Mouse (Mus musculus) heart, embryonic 13.5 days (tissue): ENCODE results near the gene Enc1. TPM values are rescaled to one million over a fixed set of nuclear protein-coding genes. Genes with fewer than 3 reads are reported as not detected.
"Not testable (repeated sequence)": the region's sequence is repeated elsewhere in the genome, so short reads cannot be mapped to it uniquely, and the experiment has no call there.

Experiments used
- ATAC-seq: fragments of 200-750 bp; cut with Nextera tagmentation; 2 replicates; pipeline ENCODE4 v1.8.0; 2017; ENCODE audit warnings: moderate TSS enrichment; ENCODE audit not compliant: insufficient number of reproducible peaks, low FRiP score, low TSS enrichment; ENCODE audit errors: extremely low read depth
- H3K27ac ChIP-seq: fragments of 300-500 bp; sonication (generic); replicated peaks from 2 replicates; pipeline ENCODE4 v1.5.1; 2015; ENCODE audit warnings: moderate library complexity, mild to moderate bottlenecking, inconsistent platforms
- H3K27me3 ChIP-seq: fragments of 300-500 bp; sonication (generic); replicated peaks from 2 replicates; pipeline ENCODE4 v1.6.1; 2015; ENCODE audit warnings: mild to moderate bottlenecking, inconsistent platforms
- H3K36me3 ChIP-seq: fragments of 300-500 bp; sonication (generic); 2 replicates; pipeline ENCODE4 v1.6.1; 2015; ENCODE audit warnings: mild to moderate bottlenecking, inconsistent platforms
- H3K4me1 ChIP-seq: fragments of 300-500 bp; sonication (generic); 2 replicates; pipeline ENCODE4 v1.6.1; 2015; ENCODE audit warnings: inconsistent platforms
- H3K4me2 ChIP-seq: fragments of 300-500 bp; sonication (generic); 2 replicates; pipeline ENCODE4 v1.6.1; 2015; ENCODE audit warnings: inconsistent platforms, mild to moderate bottlenecking, moderate library complexity
- H3K4me3 ChIP-seq: fragments of 300-500 bp; sonication (generic); 2 replicates; pipeline ENCODE4 v1.5.1; 2015; ENCODE audit warnings: moderate library complexity, mild to moderate bottlenecking, inconsistent platforms
- H3K9ac ChIP-seq: fragments of 300-500 bp; sonication (generic); 2 replicates; pipeline ENCODE4 v1.6.1; 2015; ENCODE audit warnings: inconsistent platforms, mild to moderate bottlenecking, moderate library complexity
- H3K9me3 ChIP-seq: fragments of 300-500 bp; sonication (generic); 2 replicates; pipeline ENCODE4 v1.6.1; 2016; ENCODE audit warnings: inconsistent platforms
- WGBS: fragments of 180-500 bp; shearing (Covaris S2); methylation state at CpG from one replicate; pipeline ENCODE4 v1.1.7; 2015; ENCODE audit warnings: mixed read lengths; 5-methylcytosine and 5-hydroxymethylcytosine counted together
- polyA plus RNA-seq: library from polyadenylated mRNA; unstranded; fragments of >200 nt; fragmentation: Nextera tagmentation; extraction: Ambion mirVana; gene quantifications from 2 replicates; pipeline ENCODE4 v1.2.1, GENCODE M21; 2015

Gene Enc1
- polyA plus RNA-seq, 1 experiment from 2014 or later, result 4.0 TPM

GRCm38 (mm10) chr13:97253418-97253981, 12.6 kb downstream of the Enc1 start:
- H3K27ac ChIP-seq, result no peak overlapping the region
- H3K4me1 ChIP-seq, result peaks cover 47% of the 10 kb centered on the region
- H3K27me3 ChIP-seq, result no peaks in the 10 kb centered on the region
- 56% methylated on average over 6 of the region's 6 CpGs for WGBS
- H3K4me3 ChIP-seq, result no peak overlapping the region
- ATAC-seq, result no peak
- no peak overlapping the region for H3K4me2 ChIP-seq
- H3K9me3 ChIP-seq, result no peaks in the 10 kb centered on the region
- H3K9ac ChIP-seq, result no peak overlapping the region
- H3K36me3 ChIP-seq, result peaks cover 42% of the 10 kb centered on the region

- Histone ChIP-seq H3K4me3 (no peak overlapping the region), H3K9ac (no peak overlapping the region), H3K9me3 (no peaks in the 10 kb centered on the region), H3K27ac (no peak overlapping the region), H3K27me3 (0 out of 2 replicates have a peak, but pooled peaks cover 4% of the 10 kb centered on the region), H3K36me3 (peaks cover 37% of the 10 kb centered on the region), H3K4me2 (no peak overlapping the region), H3K4me1 (peaks cover 42% of the 10 kb centered on the region)
- no peak for ATAC-seq
- 80% methylated on average over 5 of the region's 5 CpGs for WGBS
These were observed 13.1 kb downstream of the Enc1 start for GRCm38 (mm10) chr13:97253994-97254393.

DNA sequence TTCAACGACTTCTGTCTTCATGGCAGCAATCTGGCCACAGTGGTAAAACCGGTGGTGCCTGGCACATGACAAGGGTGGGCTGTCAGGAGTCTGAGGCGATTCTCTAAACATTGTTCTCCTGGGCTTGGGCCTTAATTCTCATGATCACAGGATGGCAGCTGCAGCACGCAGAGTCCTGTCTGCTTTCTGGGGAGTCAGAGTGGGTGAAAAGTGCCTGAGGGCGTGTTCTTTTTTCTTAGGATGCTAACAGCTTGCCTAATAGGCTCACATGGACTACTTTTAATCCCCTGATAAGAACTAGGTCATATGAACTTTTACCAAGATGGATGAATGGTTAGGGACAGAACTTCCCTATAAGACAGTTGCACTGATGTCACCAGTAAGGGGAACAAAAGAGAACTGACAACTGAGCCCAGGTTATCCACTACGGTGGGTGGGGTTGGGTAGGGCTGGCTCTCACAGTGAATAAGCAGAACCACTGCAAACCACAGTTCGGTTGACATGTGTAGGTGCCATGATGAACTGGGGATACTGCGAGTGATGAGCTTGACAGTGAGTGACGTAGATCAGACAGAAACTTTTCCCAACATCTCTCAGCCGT, 13.8 kb downstream of the Enc1 start:
- ATAC-seq, result no peak
- no peak overlapping the region for H3K9ac ChIP-seq
- peaks cover 37% of the 10 kb centered on the region for H3K36me3 ChIP-seq
- 76% methylated on average over 10 of the region's 10 CpGs for WGBS
- no peak overlapping the region for H3K4me2 ChIP-seq
- H3K27me3 ChIP-seq, result peaks cover 8% of the 10 kb centered on the region; the same call in 1 of the 2 replicates
- H3K4me3 ChIP-seq, result no peak overlapping the region
- peaks cover 35% of the 10 kb centered on the region for H3K4me1 ChIP-seq
- no peaks in the 10 kb centered on the region for H3K9me3 ChIP-seq
- no peak overlapping the region for H3K27ac ChIP-seq

DNA sequence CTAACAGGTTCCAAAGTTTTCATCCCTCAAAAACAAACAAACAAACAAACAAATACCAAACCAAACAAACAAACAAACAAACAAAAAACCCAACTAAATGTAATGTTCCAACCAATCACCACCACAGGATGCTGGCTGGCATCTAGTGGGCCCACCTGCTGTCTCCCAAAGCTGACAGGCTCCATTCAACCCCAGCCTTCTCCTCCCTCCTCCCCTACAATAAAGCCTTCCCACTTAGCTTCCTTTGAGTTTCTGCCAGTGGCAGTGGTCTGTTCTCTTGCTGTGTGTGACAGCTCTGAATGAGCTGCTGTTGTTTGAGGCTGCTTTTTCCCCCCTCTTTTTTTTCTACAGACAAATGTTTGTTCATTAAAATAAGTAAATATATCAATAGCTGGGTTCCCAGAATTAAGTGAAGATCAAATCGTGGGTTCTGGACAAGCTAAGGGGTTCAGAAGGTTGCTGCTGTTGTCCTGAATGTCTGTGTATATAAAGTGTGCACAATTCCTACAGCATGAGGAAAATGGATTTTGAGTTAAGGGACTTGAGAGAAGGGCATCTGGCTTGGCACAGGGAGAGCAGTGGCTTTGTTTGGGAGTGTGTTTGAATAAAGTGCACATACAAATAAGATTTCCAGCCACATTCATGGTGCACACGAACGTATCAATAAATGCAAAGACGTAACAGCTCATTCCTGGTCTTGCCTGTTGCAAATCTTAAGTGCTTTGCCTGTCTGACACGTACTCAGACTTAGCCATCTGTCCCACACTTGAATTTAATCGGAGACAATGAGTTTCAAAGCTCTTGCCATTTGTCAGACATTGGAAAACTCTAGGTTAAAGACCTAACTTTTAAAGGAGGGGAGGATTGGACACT, 15.3 kb downstream of the Enc1 start:
- ATAC-seq, result no peak
- H3K36me3 ChIP-seq, result peaks cover 21% of the 10 kb centered on the region
- 62% methylated on average over 6 of the region's 6 CpGs for WGBS
- no peak overlapping the region for H3K9ac ChIP-seq
- H3K27me3 ChIP-seq, result peaks cover 8% of the 10 kb centered on the region; the same call in 1 of the 2 replicates
- H3K4me2 ChIP-seq, result no peak overlapping the region
- peaks cover 34% of the 10 kb centered on the region for H3K4me1 ChIP-seq
- H3K9me3 ChIP-seq, result no peaks in the 10 kb centered on the region
- H3K27ac ChIP-seq, result no peak overlapping the region
- no peak overlapping the region for H3K4me3 ChIP-seq

- WGBS, result 46% methylated on average over 12 of the region's 12 CpGs
- peaks cover 33% of the 10 kb centered on the region for H3K4me1 ChIP-seq
- H3K27me3 ChIP-seq, result peaks cover 8% of the 10 kb centered on the region; the same call in 1 of the 2 replicates
- H3K27ac ChIP-seq, result no peak overlapping the region
- no peak overlapping the region for H3K4me2 ChIP-seq
- ATAC-seq, result no peak
- no peak overlapping the region for H3K9ac ChIP-seq
- peaks cover 14% of the 10 kb centered on the region for H3K36me3 ChIP-seq
- H3K9me3 ChIP-seq, result no peaks in the 10 kb centered on the region
- H3K4me3 ChIP-seq, result no peak overlapping the region
These were observed 16.0 kb downstream of the Enc1 start for GRCm38 (mm10) chr13:97256849-97257379.

DNA sequence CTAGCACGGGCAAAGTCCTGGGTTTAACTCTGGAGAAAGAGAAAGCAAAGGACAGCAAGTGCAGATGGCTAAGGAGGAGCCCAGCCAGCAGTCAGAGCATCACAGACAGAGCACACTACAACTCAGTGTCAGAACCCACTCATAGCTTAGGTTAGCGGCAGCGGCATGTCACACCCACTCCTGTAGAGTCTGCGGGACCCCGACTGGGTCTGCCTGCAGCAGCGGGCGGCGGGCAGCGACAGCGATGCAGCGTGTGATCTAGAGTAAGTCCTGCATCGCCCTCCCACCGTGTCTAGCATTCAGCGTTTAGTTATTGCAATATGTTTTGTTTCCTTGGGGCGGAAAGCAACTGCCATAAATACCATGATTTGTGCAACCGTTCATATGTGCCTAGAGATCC, 18.4 kb downstream of the Enc1 start:
- WGBS, result 60% methylated on average over 16 of the region's 16 CpGs

DNA sequence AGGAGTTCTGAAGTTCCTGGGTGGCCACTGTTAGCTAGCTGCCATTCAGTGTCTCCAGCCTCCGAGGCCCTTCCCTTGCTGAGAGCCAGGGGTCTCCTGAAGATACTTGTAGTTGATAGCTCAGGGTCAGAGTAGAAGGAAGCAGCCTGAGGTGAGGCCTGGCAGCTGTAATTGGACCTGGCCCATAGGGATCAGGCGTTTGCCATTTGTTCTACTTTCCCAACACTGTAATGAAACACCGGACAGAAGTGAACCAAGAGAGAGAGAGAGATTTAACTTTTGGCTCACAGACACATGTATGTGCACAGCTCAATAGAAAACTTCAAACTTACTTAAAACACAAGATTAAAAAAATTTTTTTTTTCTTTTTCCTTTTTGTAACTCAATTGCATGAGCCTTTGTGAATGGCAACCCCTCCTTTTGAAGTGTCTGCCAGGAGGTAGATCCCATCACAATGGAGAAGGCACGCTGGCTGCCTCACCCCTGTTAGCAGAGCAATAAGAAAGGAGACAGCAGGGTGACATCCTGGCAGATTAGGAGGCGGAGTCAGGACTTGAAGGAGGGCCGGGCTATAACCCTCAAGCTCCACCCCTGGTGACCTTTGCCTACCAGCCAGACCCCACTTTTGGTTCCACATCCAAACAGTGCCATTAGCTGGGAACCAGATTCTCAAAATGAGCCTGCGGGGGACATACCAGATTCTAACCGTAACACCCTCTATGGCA, 19.7 kb downstream of the Enc1 start:
- no peak overlapping the region for H3K9ac ChIP-seq
- H3K36me3 ChIP-seq, result no peaks in the 10 kb centered on the region
- no peaks in the 10 kb centered on the region for H3K9me3 ChIP-seq
- peaks cover 8% of the 10 kb centered on the region for H3K27me3 ChIP-seq
- H3K4me2 ChIP-seq, result no peak overlapping the region
- ATAC-seq, result no peak
- WGBS, result 55% methylated on average over 8 of the region's 8 CpGs
- H3K27ac ChIP-seq, result no peak overlapping the region
- H3K4me1 ChIP-seq, result peaks cover 17% of the 10 kb centered on the region
- H3K4me3 ChIP-seq, result no peak overlapping the region

More for the DNA sequence above, 18.4 kb downstream of the Enc1 start:
- no peak for ATAC-seq
- H3K9ac ChIP-seq, result no peak overlapping the region
- H3K27me3 ChIP-seq, result peaks cover 8% of the 10 kb centered on the region
- no peaks in the 10 kb centered on the region for H3K9me3 ChIP-seq
- peak overlapping the region; percentile 30 for H3K4me2 ChIP-seq
- peaks cover 17% of the 10 kb centered on the region for H3K4me1 ChIP-seq
- H3K27ac ChIP-seq, result no peak overlapping the region
- no peak overlapping the region for H3K4me3 ChIP-seq
- no peaks in the 10 kb centered on the region for H3K36me3 ChIP-seq

- H3K9ac ChIP-seq, result no peak overlapping the region
- ATAC-seq, result no peak
- H3K4me1 ChIP-seq, result peaks cover 11% of the 10 kb centered on the region
- H3K4me2 ChIP-seq, result no peak overlapping the region
- no peak overlapping the region for H3K27ac ChIP-seq
- H3K4me3 ChIP-seq, result no peak overlapping the region
- no peaks in the 10 kb centered on the region for H3K9me3 ChIP-seq
- H3K27me3 ChIP-seq, result peaks cover 8% of the 10 kb centered on the region
- H3K36me3 ChIP-seq, result no peaks in the 10 kb centered on the region
- WGBS, result 47% methylated on average over 6 of the region's 8 CpGs
These were observed 20.6 kb downstream of the Enc1 start for GRCm38 (mm10) chr13:97261549-97261948.

- no peak for ATAC-seq
- 70% methylated on average over 10 of the region's 10 CpGs for WGBS
- no peak overlapping the region for H3K9ac ChIP-seq
- H3K36me3 ChIP-seq, result no peaks in the 10 kb centered on the region
- peaks cover 4% of the 10 kb centered on the region; the same call in 1 of the 2 replicates for H3K4me1 ChIP-seq
- no peak overlapping the region for H3K4me2 ChIP-seq
- H3K27ac ChIP-seq, result no peak overlapping the region
- peaks cover 8% of the 10 kb centered on the region for H3K27me3 ChIP-seq
- no peaks in the 10 kb centered on the region for H3K9me3 ChIP-seq
- H3K4me3 ChIP-seq, result no peak overlapping the region
These were observed 21.8 kb downstream of the Enc1 start for GRCm38 (mm10) chr13:97262676-97263075.

DNA sequence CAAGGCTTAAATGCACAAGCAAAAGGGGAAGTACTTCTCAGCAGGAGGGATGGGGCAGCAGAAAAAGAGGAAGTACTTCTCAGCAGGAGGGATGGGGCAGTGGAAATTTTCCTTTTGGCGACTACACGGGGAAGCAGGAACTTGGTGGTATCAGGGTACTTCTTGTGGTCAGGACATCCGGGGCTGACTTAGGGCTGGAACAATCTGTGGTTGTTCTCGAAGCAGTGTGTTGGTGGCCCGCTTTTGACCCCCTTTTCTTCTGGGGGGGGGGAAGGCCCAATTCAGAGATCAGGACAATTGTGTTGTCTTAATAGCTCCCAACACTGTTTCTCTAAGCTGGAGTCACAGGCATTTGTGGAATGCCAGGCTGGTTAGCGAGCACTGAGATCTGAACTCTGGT, 24.6 kb downstream of the Enc1 start:
- ATAC-seq, H3K27me3 ChIP-seq, H3K9ac ChIP-seq, H3K4me2 ChIP-seq, H3K27ac ChIP-seq, H3K4me1 ChIP-seq, H3K36me3 ChIP-seq, H3K4me3 ChIP-seq: not testable (repeated sequence)
- peaks cover 12% of the 10 kb centered on the region for H3K9me3 ChIP-seq
- 81% methylated on average over 6 of the region's 6 CpGs for WGBS

GRCm38 (mm10) chr13:97270723-97271122, 29.8 kb downstream of the Enc1 start:
- Histone ChIP-seq H3K9ac (no peak overlapping the region), H3K9me3 (peaks cover 12% of the 10 kb centered on the region), H3K27ac (no peak overlapping the region), H3K4me3 (no peak overlapping the region), H3K36me3 (0 out of 2 replicates have a peak, but pooled peaks cover 2% of the 10 kb centered on the region), H3K27me3 (no peaks in the 10 kb centered on the region), H3K4me1 (no peaks in the 10 kb centered on the region), H3K4me2 (no peak overlapping the region)
- 57% methylated on average over 2 of the region's 2 CpGs for WGBS
- no peak for ATAC-seq
